Mouse (Mus musculus): ENCODE measurements around the gene Myh10.
"Not testable (repeated sequence)": the region's sequence is repeated elsewhere in the genome, so short reads cannot be mapped to it uniquely, and the experiment has no call there.

Gene Myh10

DNA sequence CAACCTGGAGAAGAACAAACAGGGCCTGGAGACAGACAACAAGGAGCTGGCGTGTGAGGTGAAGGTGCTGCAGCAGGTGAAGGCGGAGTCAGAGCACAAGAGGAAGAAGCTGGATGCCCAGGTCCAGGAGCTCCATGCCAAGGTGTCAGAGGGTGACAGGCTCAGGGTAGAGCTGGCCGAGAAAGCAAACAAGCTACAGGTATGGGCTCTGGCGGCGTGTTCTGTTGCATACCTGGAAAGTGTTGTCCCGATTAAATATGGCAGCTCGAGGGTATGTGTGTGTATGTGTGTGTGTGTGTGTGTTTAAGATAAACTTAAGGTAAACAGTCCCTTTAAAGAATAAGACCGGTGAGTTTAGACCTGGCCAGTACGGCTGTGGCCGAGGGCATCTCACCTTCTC is 106.9 kb downstream of the Myh10 start:
- no peak for DNase-seq (ENCODE audit: low spot score)

DNA sequence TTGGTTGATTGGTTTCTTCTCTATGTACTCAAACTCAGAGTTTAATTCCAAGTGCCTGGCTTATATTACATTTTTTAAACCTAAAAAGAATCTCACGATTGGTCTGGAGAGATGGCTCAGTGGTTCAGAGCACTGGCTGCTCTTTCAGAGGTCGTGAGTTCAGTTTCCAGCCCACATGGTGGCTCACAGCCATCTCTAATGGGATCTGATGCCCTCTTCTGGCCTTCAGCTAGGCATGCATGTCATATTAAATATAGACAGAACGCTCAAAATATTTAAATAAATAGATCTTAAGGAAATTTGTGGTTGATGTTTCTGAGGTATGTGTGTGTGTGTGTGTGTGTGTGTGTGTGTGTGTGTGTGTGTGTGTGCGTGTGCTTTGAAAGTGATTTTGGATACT is 113.8 kb downstream of the Myh10 start:
- no peak for DNase-seq (ENCODE audit: low spot score)

DNA sequence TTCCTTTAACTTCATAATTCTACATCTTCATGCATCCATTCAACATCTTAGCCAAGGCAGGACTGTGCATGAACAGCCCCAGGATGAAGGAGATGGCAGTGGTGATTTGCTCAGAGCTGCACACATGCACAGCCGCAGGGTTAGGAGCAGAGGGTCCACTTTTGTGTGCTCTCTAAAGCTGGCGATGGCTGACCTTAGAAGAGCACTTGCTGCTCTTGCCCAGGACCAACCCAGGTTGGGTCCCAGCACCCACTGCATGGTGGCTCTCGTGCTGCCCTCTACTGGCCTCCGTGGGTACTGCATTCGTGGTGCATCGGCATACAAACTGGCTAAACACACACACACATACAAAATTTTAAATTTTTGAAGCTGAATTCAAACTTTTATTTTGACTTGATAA is 116.4 kb downstream of the Myh10 start:
- DNase-seq (ENCODE audit: low spot score): peak; percentile 92

DNA sequence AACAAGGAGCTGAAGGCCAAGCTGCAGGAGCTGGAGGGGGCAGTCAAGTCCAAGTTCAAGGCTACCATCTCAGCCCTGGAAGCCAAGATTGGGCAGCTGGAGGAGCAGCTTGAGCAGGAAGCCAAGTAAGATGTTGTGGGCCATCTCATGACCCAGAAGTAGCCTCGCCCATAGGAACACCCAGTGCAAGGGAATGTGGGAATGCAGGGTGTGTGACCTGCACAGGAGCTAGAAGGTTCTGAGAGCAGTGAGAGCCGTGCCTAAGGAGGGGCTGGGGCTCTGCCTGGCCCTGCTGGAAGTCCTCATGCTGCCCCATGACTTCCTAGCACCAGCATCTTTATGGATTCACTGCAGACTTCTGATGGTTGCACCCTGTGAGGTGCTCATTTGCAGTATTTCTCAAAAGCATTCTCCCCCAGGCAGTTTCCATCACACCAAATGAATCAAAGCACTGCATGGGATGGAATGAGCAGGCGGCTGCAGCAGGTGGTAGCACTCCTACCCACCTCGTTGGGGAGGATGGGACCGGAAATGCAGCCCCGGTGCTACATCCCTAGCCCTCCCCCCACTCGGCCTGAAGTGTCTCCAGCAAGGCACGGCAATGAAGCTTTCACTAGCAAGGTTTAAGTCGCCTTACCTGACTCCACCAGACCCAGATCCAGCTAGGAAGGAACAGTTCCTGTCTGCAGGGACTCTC is 120.7 kb downstream of the Myh10 start:
- no peak for DNase-seq (ENCODE audit: low spot score)

DNA sequence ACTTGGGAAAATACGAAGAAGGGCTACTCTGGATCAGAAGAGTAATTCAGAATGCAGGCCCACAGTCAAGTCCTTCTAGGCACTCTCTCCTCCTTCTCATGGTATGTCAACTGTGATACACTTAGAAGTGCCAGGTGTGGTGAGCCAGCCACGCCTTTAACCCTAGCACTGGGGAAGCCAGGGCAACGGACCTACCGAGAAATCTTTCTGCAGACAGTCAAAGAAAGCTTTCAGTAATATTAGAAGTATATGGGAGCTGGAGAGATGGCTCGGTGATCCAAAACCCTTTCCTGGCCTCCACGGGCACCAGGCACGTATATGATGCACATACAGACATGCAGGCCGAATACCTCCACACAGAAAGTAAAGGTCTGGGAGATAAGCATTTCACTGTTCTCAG is 127.1 kb downstream of the Myh10 start:
- DNase-seq (ENCODE audit: low spot score): no peak

DNA sequence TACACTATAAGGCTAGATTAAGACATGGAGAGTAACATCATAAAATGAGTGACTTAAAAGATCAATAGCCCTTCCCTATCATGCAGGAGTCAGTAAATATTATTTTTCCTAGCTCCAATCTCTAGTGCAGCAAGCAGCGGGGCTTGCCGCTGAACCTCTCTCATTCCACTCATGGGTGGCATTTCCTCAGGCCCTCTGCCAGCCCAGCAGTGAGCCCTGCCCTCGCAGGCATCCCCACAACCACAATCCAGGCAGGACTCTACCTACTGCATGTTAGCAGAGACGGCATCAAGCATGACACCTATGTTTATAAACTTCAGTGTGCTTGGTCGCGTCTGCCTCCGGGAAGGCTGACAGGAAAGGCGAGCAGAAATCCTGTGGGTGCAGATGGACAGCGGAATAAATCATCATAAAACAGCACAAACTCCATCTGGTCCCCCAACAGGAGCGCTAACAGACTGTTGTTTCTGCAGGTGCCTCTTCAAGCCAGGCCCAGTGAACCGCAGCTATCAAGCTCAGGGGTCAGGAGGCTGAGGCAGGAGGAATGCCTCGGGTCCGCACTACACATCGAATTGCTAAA is 128.0 kb downstream of the Myh10 start:
- DNase-seq (ENCODE audit: low spot score): no peak

DNA sequence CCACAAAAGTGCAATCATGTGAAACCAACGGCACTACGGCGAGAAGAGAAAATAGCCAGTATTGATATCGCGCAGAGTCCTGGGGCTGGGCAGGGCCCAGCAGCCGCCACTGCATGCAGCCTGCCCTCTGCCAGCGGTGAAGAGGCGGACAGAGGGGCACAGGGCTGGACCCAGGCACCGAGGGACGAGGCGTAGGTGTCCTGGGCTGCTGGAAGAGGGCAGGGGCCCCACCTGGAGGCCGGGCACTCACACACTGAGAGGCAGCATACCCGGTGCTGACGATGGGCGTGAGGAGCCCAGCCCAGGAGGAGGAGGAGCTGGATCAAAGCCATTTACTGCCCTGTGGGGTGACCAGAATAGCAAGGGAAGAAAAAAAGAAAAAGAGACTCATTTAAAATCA is 131.0 kb downstream of the Myh10 start:
- DNase-seq (ENCODE audit: low spot score): no peak

DNA sequence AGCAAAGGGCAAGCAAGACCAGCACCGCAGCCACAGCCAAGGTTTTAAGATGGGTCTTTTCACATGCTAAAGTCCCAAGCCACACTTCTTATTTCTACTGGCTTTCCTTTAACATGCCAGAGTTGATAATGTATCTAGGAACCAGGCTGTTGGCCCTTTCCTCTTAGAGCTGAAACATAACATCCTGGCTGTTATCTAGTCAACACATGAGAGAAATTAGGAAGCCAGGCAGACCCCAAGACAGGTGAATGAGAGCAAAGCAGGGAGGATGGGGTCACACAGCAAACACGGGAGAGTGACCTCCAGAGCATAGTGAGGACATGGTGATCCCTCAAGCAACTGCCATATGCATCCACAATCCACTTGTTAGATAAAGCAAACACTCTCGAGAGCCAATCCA is 135.4 kb downstream of the Myh10 start:
- no peak for DNase-seq (ENCODE audit: low spot score)

DNA sequence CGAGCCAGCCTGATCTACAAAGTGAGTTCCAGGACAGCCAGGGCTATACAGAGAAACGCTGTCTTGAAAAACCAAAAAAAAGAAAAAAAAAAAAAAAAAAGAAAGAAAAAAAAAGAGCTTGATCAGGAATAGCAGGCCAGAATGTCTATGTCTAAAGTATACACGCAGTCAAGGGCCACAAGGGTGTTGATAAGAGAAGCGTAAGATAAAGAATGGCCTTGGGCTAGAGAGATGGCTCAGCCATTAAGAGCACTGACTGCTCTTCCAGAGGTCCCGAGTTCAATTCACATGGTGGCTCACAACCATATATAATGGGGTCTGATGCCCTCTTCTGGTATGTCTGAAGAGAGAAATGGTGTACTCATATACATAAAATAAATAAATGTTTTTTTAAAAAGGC is 140.2 kb downstream of the Myh10 start:
- not testable (repeated sequence) for DNase-seq (ENCODE audit: low spot score)

DNA sequence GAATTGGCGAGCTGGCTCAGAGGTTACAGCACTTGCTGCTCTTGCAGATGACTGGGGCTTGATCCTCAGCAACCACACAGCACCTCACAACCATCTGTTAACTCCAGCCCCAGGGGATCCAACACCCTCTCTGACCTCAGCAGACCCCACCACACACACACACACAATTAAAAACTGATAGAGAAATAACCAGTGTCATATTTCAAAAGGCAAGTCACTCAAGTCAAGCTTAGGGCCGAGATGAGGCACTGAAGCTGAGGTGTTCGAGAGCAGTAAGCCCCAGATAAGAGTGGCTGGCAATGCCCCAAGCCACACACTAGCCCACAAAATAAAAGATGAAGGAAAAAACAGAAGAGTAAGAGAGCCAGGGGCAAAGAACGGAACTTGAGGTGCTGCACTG is 141.4 kb downstream of the Myh10 start:
- no peak for DNase-seq (ENCODE audit: low spot score)

DNA sequence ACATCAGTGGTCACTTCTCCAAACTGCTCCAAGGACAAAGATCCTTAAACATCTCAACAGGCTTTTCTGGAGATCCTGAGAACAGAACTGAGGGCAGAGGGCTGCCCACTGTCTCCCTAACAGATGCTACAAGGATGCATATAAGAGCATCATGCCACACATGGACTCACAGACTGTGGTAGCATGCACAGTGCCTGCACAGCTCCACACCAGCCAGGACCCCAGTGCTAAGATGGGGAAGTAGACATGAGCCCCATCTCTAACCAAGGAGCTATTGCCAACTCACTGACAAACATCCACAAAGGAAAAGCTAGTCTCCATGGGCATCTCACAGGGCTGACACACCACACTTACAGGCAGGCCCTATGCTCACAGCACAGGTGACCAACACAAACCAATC is 142.2 kb downstream of the Myh10 start:
- no peak for DNase-seq (ENCODE audit: low spot score)

DNA sequence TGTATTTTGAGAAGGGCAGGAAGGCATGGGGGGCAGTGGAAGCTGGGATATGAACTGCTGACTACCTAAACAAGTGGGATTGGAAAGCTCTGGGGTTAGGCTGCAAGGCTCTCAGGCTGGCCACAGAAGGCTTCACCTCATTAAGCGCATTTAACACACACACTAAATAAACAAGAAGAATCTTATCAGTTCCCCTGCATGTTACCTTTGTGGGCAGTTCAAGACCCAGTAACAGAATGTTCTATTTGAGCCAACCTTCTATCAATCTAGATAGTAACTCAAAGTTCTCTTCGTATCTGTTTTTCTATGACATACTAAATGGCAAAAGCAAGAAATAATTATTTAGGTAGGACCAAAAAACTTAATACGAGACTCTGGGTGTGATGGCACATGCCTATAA is 143.7 kb downstream of the Myh10 start:
- no peak for DNase-seq (ENCODE audit: low spot score)

DNA sequence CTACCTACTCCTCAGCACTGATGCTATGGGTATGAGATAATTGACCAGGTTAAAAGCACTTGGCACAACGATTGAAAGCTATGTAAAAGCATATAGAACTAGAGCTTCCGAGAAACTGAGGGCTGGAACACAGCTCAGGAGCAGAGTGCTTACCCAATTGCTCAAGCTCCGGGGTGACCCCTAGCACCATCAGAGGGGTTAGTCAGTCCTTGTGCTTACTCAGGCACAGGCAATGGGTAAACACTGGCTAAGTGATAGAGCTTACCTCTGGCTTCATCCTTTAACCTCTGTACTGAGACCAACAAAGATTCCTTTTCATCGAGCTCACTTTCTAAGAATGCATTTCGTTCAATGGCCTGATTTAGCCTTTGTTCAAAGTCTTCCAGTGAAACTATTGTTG is 148.2 kb downstream of the Myh10 start:
- DNase-seq (ENCODE audit: low spot score): no peak

DNA sequence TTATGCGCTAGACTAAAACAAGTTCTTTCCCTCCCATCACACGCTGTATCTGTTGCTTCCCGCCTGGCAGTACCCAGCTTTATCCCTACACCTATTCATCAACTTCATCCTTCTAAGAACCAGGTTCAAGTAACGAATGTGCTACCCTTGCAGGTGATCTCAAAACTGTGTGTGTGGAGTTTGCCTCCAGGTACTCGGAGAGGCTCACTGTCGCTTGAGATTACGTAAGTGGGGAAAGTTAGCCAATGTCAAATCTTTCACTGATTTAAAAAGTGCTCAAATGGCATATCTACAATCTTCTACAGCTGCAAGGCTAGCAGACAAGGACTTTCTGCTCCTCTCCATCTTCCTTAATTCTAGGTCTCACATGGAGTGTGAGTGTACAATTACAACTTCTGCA is 159.5 kb downstream of the Myh10 start:
- no peak for DNase-seq (ENCODE audit: low spot score)

DNA sequence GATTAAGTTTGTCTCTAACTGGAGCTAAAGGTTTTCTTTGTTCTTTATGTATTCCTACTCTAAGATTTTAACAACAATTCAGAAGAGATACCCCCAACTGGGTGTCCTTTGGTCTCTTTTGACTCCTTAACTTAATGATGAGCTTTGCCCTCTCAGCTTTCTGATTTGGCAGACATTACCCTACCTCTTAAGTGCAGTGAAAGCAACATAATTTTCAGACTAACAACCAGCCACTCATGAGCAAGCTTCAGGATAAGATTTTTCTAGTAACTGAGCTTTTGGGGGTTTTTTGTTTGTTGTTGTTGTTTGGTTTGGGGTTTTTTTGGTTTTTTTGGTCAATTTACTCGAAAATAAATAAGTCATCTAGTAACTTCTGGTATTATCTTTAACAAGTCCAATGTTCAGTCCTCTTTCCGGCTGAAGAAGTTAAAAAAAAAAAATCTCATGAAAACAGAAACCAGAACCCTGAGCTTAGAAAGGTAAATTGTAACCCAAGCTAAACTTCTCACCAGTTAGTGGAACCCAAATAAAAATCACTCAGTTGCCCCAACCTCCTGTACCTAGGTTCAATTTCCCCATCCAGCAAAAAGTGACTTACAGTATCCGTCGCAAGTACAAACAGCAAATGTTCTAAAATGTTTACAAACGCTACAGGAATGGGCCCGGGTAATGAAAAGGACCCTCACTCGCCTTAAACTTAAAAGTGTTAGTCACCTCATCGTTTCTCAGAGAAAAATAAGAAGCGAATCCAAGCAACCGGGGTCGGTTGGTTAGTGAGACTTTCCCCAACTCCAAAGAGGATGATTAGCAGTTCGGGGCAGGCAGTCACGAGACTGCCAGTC is 160.5 kb downstream of the Myh10 start:
- DNase-seq (ENCODE audit: low spot score): no peak

DNA sequence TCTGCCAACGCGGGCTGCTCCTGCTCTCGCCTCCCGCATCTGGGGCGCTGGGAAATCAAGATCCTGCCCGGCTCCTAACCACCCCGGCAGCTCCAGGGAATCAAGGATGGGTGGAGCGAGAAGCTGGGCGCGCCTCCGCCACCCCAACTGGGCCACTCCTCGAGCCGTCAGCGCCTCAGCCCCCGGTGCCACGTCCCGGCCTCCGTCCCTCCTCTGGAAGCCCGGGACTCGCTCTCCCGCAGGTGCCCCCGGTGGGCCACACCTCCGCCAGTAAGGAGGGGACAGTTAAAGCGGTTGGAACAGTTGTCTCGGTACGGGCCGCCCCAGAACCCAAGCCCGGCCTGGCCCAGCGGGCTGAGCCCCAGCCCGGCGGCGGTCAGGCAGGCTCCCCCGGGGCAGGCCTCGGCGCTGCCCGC is 161.1 kb downstream of the Myh10 start:
- DNase-seq (ENCODE audit: low spot score): peak; percentile 80

DNA sequence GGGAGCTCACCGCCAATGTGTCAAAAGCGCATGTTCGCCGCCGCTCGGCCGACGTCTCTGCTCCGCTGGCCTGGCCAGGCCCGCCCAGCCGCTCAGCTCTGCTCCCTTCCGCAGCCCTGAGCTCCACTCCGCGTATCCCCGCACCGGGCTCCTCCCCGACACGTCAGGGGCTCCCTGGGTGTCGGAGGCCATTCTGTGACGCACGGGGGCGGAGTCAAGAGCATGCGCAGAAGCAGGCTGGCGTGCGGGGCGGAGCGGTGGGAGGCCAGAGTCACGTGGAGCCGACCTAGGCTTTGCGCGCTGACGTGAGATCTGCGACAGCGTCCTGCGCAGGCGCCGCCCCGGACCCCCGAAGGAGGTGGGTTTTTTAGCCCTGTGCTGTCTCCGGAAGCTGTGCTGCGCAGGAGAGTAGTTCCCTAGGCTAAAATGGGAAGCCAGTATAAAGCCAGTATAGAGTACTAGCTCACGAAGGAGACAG is 161.6 kb downstream of the Myh10 start:
- peak; percentile 99 for DNase-seq (ENCODE audit: low spot score)

DNA sequence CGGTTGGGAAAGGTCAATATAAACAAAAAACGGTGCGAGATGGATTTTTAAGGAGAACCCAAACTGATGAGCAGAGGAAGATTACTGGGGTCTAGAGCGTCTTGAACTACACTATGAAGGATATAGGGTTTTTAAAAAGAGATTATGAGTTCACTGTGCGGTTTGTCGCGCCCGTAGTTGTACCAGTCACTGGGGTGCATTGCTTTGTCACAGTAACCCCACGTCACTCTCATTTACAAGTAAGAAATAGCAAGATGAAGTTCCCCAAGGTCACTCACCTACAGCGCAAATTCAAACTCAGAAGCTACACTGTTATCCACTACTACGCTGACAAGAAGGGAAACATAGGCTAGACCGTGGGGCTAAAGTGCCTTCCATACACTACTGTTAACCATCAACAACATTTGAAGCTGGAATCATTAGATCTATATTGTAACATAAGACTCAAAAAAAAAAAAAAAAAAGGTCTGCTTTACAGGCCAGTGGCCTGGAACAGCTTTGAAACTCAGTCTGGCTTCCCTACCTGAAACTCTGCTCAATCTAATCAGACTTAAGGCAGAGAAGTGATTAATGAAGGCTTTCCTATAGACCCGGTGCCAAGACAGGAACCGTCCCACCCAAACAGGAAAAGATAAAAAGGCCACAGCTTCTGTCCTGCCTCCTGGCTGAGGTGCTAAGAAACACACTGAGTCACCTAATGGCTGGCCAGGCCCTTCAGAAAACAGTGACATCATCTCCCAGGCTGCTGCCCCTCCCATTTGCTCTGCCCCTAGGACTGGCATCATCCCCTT is 162.4 kb downstream of the Myh10 start:
- DNase-seq (ENCODE audit: low spot score): no peak

DNA sequence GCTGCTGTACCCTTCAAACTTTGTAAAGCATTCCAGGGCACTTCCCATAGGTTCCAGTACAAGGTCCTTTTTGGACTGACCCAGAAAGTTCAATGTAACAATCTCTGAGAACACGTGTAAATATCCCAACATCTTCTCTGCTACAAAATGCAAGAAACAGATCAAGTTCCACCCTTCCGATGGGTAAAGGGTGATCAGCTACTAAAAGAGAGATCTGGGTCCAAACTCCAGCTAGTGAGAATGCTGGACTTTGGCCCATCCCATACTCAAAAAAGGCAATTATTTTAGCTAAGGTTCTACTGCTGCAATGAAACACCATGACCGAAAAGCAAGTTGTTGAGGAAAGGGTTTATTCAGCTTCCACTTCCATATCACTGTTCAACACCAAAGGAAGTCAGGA is 163.3 kb downstream of the Myh10 start:
- DNase-seq (ENCODE audit: low spot score): no peak

DNA sequence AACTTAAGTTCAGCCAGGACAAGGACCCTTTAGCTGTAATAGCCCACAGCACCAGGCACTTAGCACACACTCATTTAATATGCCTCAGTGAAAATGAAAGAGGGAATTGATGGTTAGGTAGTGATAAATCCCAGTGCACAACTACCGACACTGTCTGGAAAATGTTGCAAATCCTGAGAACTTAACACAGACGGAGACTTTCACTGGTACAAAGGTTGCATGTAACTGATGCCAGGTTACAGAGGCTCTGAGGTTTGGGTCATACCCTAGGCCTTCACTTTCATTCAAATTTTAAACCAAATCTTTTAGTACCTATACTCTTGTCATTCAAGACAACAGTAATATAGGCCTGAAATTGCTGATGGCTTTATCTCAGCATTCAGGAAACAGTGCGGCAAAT is 166.0 kb downstream of the Myh10 start:
- DNase-seq (ENCODE audit: low spot score): no peak

DNA sequence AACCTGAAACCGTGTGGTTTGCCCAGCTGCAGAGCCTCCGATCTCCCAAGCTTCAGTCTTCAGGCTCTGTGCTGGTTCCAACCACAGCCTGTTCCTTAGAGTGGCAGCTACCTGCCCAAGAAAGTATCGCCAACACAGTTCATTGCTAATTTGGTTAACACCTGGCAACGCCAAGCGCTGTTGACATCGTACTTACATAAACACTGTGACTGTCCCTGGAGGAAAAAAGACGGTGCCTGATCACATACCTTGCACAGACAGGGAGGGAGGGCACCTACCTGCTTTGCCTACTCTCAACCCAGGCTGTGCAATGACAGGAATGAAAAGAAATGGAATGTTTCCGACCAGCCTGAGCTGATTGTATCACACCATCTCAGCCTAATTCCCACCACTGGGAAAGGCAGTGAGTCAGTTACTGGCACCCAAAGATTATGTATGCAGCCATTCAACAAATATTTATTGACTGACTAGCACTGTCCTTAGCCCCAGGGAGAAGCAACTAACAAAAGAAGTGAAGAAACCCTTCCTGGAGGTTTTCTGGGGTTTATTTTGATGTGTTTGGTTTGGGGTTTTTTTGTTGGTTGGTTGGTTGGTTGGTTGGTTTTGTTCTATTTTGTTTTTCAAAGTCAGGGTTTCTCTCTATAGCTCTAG is 168.7 kb downstream of the Myh10 start:
- no peak for DNase-seq (ENCODE audit: low spot score)

DNA sequence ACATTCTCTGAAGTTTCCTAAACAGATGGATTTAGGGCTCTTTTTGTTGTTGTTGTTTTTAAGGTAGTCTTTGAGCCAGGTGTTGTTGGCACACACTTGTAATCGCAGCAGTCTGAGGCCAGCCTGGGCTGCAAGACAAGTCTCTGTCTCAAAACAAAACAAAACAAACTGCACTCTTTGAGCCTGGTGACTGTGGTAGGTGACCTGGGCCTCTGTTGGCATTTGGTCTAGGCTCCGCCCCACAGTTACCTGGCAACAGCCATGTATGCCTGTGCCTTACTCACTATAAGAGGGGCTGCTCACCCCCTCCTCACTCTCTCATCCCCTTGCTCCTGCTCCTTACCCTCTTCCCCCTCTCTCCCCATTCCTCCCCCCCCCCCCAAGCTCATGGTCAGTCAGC is 170.9 kb downstream of the Myh10 start:
- DNase-seq (ENCODE audit: low spot score): no peak

Data from testis, postnatal 10 days (tissue).